Mouse (Mus musculus) forebrain, embryonic 10.5 days (tissue): ENCODE results near the gene Prdm10. TPM values are rescaled to one million over a fixed set of nuclear protein-coding genes. Genes with fewer than 3 reads are reported as not detected.

Experiments
- DNase-seq: peaks from one replicate; pipeline ENCODE4 v3.0.0-alpha.2; 2017; ENCODE audit warnings: low spot score; ENCODE audit errors: extremely low spot score
- H3K27ac ChIP-seq: fragments of 300-500 bp; sonication (generic); 2 replicates; pipeline ENCODE4 v1.5.1; 2016; ENCODE audit warnings: mild to moderate bottlenecking
- H3K27me3 ChIP-seq: fragments of 300-500 bp; sonication (generic); 2 replicates; pipeline ENCODE4 v1.6.1; 2016; ENCODE audit warnings: mild to moderate bottlenecking; ENCODE audit not compliant: poor library complexity, severe bottlenecking
- H3K36me3 ChIP-seq: fragments of 300-500 bp; sonication (generic); replicated peaks from 2 replicates; pipeline ENCODE4 v1.6.1; 2016; ENCODE audit warnings: mild to moderate bottlenecking, moderate library complexity
- H3K4me1 ChIP-seq: fragments of 300-500 bp; sonication (generic); 2 replicates; pipeline ENCODE4 v1.6.1; 2016
- H3K4me3 ChIP-seq: fragments of 300-500 bp; sonication (generic); 2 replicates; pipeline ENCODE4 v1.5.1; 2016; ENCODE audit warnings: mild to moderate bottlenecking, moderate library complexity
- H3K9me3 ChIP-seq: fragments of 300-500 bp; sonication (generic); 2 replicates; pipeline ENCODE4 v1.6.1; 2016; ENCODE audit warnings: mild to moderate bottlenecking, moderate library complexity
- WGBS: fragments of 180-500 bp; shearing (Covaris S2); methylation state at CpG from one replicate; pipeline ENCODE4 v1.1.7; 2016; 5-methylcytosine and 5-hydroxymethylcytosine counted together
- polyA plus RNA-seq: library from polyadenylated mRNA; unstranded; fragments of >200 nt; fragmentation: Nextera tagmentation; extraction: Ambion mirVana; gene quantifications from 2 replicates; pipeline ENCODE4 v1.2.1, GENCODE M21; 2016

Prdm10 gene
- polyA plus RNA-seq, 1 experiment from 2014 or later, result 8.2 TPM

DNA sequence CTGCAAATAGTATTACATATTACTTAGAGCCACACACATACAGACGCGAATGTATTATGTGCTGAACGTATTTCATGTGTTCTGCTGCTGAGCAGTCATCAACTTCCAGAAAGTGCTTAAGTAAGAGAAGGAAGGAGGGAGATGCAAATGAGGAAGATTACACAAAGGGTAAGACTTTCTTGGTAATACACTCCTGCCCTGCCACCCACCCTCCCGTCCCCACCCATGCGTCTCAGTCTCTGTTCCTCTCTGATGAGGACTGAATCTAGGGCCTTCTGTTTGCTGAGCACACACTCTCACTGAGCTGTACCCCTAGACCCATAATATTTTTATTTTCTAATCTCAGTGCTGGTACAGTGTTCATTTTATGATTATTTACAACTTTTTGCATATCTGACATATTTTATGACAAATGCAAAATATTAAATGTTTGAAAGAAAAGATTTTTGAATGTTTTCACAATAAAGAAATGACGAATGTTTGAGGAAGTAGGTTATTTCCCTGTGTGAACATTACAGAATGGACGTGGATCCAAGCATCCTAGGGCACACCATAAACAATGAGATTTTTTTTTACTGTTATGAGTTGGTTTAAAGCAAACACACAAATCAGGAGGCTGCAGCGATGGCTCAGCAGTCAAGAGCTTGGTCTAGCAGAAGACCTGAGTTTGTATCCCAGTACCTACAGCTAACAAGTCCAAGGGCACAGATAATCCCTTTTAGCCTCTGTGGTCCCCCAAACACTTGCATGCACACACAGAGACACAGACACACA lies 32.7 kb upstream of the Prdm10 start:
- 90% methylated on average over 8 of the region's 8 CpGs for WGBS
- no peak for DNase-seq
- Histone ChIP-seq H3K4me1 (no peaks in the 10 kb centered on the region), H3K27ac (no peak overlapping the region), H3K27me3 (no peaks in the 10 kb centered on the region), H3K4me3 (no peak overlapping the region), H3K9me3 (no peaks in the 10 kb centered on the region), H3K36me3 (no peaks in the 10 kb centered on the region)

DNA sequence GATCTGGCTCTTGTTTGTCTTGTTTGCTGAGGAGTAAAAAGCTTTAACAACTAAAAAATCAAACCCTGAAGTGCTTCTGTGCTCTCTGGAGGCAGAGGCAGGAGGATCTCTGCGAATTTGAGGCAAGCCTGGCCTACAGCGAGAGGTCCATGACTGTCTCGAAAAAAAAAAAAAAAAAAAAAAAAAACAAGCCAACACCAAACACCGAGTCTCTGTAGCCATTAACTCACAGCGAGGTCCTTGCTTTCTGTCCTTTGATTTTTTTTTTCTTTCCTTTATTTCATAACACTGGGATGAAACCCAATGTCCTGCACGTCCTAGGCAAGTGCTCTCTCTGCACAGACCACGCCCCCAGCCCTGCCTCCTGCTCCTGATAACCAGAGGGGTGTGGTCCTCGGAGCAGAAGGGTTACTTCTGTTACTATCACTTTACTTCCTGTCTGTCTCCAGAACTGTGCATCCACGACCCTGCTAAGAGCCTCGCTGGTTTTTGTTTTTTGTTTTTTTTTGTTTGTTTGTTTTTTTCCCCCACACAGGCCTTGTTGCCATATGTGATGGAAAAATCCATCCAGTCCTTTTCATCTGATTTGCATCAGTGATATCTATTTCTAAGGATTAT lies 28.0 kb upstream of the Prdm10 start:
- Histone ChIP-seq H3K4me1 (peaks cover 7% of the 10 kb centered on the region), H3K36me3 (no peaks in the 10 kb centered on the region), H3K4me3 (no peak overlapping the region), H3K27ac (no peak overlapping the region), H3K9me3 (no peaks in the 10 kb centered on the region), H3K27me3 (no peaks in the 10 kb centered on the region)
- DNase-seq, result no peak
- WGBS, result 82% methylated on average over 10 of the region's 10 CpGs

GRCm38 (mm10) chr9:31253311-31253734 lies 27.0 kb upstream of the Prdm10 start:
- Histone ChIP-seq H3K27me3 (no peaks in the 10 kb centered on the region), H3K4me1 (peaks cover 7% of the 10 kb centered on the region), H3K9me3 (no peaks in the 10 kb centered on the region), H3K27ac (peak overlapping the region; percentile 57), H3K4me3 (no peak overlapping the region), H3K36me3 (no peaks in the 10 kb centered on the region)
- WGBS, result 76% methylated on average over 10 of the region's 10 CpGs
- no peak for DNase-seq

DNA sequence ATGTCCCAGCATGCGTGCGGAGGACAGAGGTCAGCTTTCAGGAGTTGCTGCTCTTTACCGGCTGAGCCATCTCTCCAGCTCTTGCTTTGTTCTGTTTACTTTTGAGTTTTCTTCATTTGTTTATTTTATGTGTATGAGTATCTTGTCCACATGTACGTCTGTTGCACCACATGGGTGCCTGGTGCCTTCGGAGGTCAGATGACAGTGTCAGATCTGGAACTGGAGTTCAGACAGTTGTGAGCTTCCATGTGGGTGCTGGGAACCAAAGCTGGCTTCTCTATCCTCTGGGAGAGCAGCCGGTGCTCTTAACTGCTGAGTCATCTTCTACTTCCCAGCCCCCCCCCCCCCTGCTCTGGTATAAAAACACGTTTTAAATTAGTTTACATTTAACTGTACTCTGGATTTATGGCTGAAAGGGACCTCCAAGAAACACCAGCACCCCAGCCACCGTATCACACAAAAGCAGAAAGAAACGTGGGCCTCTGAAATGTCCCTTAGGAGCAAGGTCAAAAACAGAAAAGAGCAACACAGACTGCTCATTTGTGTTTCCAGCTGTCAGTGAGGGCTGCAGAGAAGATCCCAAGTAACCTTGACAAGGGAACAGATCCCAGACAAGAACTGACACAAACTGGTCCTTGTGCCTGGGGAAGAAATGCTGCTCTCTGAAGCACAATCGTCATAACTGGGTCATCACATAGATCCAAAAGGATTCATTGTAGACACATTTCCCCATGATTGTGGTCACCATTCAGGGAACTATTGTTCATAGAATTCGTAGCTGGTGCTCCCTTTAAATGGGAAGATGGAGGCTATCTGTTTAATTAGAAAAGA lies 26.3 kb upstream of the Prdm10 start:
- Histone ChIP-seq H3K27ac (peak overlapping the region; percentile 57), H3K36me3 (no peaks in the 10 kb centered on the region), H3K9me3 (no peaks in the 10 kb centered on the region), H3K4me1 (peaks cover 7% of the 10 kb centered on the region), H3K27me3 (no peaks in the 10 kb centered on the region), H3K4me3 (no peak overlapping the region)
- no peak for DNase-seq
- 79% methylated on average over 11 of the region's 11 CpGs for WGBS

DNA sequence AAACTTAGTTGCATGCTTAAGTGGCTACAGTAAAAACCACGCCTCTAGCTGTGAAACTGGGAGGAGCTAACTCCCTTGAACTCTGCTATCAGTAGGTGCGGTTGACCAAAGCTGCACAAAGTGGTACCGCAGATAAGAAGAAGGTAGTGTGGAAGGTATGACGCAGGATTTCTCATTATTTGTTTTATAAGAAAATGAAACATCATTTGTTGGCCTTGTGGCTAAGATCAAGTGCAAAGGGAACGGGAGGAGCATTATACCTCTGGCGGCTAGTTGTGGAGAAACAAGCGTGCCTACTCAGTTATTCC lies 25.7 kb upstream of the Prdm10 start:
- Histone ChIP-seq H3K4me1 (peaks cover 10% of the 10 kb centered on the region), H3K36me3 (no peaks in the 10 kb centered on the region), H3K9me3 (no peaks in the 10 kb centered on the region), H3K4me3 (no peak overlapping the region), H3K27ac (no peak overlapping the region), H3K27me3 (no peaks in the 10 kb centered on the region)
- DNase-seq, result no peak
- WGBS, result 93% methylated on average over 7 of the region's 7 CpGs

- H3K27me3 ChIP-seq, result no peaks in the 10 kb centered on the region
- no peaks in the 10 kb centered on the region for H3K9me3 ChIP-seq
- H3K4me3 ChIP-seq, result no peak overlapping the region
- H3K27ac ChIP-seq, result no peak overlapping the region
- H3K4me1 ChIP-seq, result peaks cover 10% of the 10 kb centered on the region
- WGBS, result 71% methylated on average over 7 of the region's 7 CpGs
- DNase-seq, result no peak
- H3K36me3 ChIP-seq, result no peaks in the 10 kb centered on the region
Observed at GRCm38 (mm10) chr9:31255953-31256352, 24.4 kb upstream of the Prdm10 start.

DNA sequence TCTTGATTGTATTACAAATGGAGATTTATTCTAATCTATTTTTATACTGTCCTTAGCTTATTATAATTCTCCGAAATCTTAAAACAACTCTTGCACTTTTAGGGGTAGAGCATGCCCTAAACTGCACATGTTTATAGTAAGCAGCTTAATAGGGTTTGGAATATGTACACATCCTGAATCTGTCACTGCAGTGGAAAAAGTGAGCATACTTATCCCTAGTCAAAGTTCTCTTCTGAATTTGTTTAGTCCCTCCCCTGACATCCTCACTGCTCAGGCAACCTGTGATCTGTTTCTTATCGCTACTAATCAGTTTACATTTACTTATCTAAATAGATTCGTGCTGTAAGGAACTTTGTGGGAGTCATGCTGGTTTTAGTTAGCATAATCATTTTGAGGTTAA lies 22.1 kb upstream of the Prdm10 start:
- WGBS, result 80% methylated on average over 3 of the region's 3 CpGs
- Histone ChIP-seq H3K36me3 (no peaks in the 10 kb centered on the region), H3K4me3 (no peak overlapping the region), H3K27me3 (no peaks in the 10 kb centered on the region), H3K9me3 (no peaks in the 10 kb centered on the region), H3K27ac (no peak overlapping the region), H3K4me1 (peaks cover 16% of the 10 kb centered on the region)
- no peak for DNase-seq

DNA sequence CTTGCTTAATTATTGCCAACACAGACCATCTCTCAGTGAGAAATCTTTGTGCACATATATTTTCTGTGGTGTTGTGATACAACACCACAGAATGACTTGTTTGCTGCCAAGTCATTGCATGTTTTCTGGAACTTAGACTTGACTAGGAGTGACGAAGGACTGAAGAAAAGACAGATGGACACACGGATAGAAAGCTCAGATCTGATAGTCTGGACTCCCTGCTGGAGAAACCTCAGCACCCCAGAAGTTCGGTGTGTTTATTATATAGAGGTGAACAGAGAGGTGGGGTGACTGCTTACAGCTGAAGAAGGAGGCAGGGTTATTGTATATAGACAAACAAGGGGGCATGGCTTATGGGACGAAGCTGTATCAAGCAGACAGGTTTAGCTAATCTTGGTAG lies 20.1 kb upstream of the Prdm10 start:
- no peak overlapping the region for H3K27ac ChIP-seq
- WGBS, result 86% methylated on average over 4 of the region's 4 CpGs
- no peak overlapping the region for H3K4me3 ChIP-seq
- no peaks in the 10 kb centered on the region for H3K9me3 ChIP-seq
- no peak for DNase-seq
- no peaks in the 10 kb centered on the region for H3K27me3 ChIP-seq
- no peaks in the 10 kb centered on the region for H3K36me3 ChIP-seq
- H3K4me1 ChIP-seq, result peaks cover 9% of the 10 kb centered on the region

- DNase-seq, result no peak
- peaks cover 9% of the 10 kb centered on the region for H3K4me1 ChIP-seq
- no peak overlapping the region for H3K4me3 ChIP-seq
- no peaks in the 10 kb centered on the region for H3K36me3 ChIP-seq
- 0 out of 2 replicates have a peak overlapping the region, but pooled peaks have one; percentile 1 for H3K27ac ChIP-seq
- no peaks in the 10 kb centered on the region for H3K9me3 ChIP-seq
- no peaks in the 10 kb centered on the region for H3K27me3 ChIP-seq
- WGBS, result 35% methylated on average over 4 of the region's 4 CpGs
Observed at GRCm38 (mm10) chr9:31262226-31263105, 17.9 kb upstream of the Prdm10 start.

DNA sequence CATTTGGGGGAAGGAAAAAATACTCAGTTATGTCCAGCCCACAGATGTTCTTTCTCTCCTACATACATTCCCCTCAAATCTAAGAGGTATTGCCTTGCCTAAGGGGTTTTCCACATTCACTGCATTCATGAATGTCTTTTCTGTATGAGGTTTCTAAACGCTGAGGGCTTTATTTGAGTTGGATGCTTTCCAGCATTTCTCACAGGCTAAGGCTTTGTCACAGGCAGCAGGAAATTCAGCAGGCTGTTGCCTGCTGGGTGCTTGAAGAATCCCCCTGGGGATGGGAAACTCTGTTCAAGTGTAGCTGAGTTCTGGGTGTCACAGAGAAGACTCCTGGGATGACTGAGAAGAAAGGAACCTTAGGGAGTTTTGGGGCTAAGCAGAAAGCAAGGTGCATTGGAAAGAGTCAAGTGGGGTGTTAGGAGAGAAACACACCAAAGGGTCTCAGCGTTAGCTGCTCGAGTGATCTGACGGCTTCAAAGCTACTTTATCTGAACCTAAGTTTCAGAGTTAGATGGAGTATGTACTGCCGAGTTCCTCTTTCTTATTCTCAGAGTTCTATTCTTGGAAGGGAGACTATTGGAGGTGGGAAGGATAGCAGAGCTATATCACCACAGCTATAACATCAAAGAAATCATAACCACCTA lies 14.2 kb upstream of the Prdm10 start:
- 76% methylated on average over 5 of the region's 5 CpGs for WGBS
- H3K27me3 ChIP-seq, result no peaks in the 10 kb centered on the region
- no peak overlapping the region for H3K27ac ChIP-seq
- H3K4me3 ChIP-seq, result no peak overlapping the region
- no peaks in the 10 kb centered on the region for H3K9me3 ChIP-seq
- peaks cover 6% of the 10 kb centered on the region for H3K4me1 ChIP-seq
- DNase-seq, result no peak
- H3K36me3 ChIP-seq, result no peaks in the 10 kb centered on the region

GRCm38 (mm10) chr9:31271221-31272015 lies 8.9 kb upstream of the Prdm10 start:
- Histone ChIP-seq H3K4me1 (0 out of 2 replicates have a peak, but pooled peaks cover 5% of the 10 kb centered on the region), H3K9me3 (no peaks in the 10 kb centered on the region), H3K27me3 (no peaks in the 10 kb centered on the region), H3K27ac (no peak overlapping the region), H3K4me3 (no peak overlapping the region), H3K36me3 (no peaks in the 10 kb centered on the region)
- 86% methylated on average over 8 of the region's 8 CpGs for WGBS
- DNase-seq, result no peak
